Mouse (Mus musculus): ENCODE data around the gene Gm49388.

- TF ChIP-seq TAL1 (IDR thresholded peaks at IDR 0.05; ENCODE audit: low read length) (no peak), GATA1 (IDR thresholded peaks at IDR 0.05; ENCODE audit: low read length) (no peak)
Observed at GRCm38 (mm10) chr7:127808821-127809220, 23.4 kb downstream of the Gm49388 start.

Measured in erythroblast, embryonic 14.5 days (primary cell).